ENCODE assay signal across 26 mouse cellular contexts in genomic region chr15:27646665-27647064, GRCm38 (mm10).
"Had no signal": no experiment of that assay in that cellular context is flagged by ENCODE, and none has a peak within 500 bp of the region (broad histone marks: within the 10 kb centered on the region; RNA-seq: fewer than 3 reads in every experiment).

No protein-coding gene starts in this region.

- H3K9ac ChIP-seq: heart, embryonic 13.5 days; heart, embryonic 15.5 days; hindbrain, embryonic 12.5 days; hindbrain, embryonic 14.5 days; intestine, embryonic 15.5 days; limb, embryonic 12.5 days had no signal

- H3K4me2 ChIP-seq: heart, embryonic 11.5 days; heart, embryonic 13.5 days; heart, embryonic 15.5 days; hindbrain, embryonic 12.5 days; hindbrain, embryonic 14.5 days; intestine, embryonic 15.5 days; limb, embryonic 12.5 days had no signal

- DNase-seq: gastrocnemius, adult 2 months; gastrocnemius, postnatal 10 days; gastrocnemius, postnatal 25 days; heart, adult 18-20 months; heart, postnatal 14 days; heart, postnatal 4 days; kidney, adult 18-20 months; kidney, adult 8-10 months; kidney, postnatal 10 days; kidney, postnatal 25 days; kidney, postnatal 4 days; liver had no signal

- ATAC-seq: hindbrain, embryonic 16.5 days; inflammation-experienced regulatory T-cells, adult 6 months; intestine, embryonic 15.5 days; intestine, postnatal 0 days had no signal

- H3K27ac ChIP-seq: gastrocnemius, adult 2 months; heart, embryonic 13.5 days; heart, embryonic 15.5 days; hindbrain, embryonic 10.5 days; hindbrain, embryonic 12.5 days; hindbrain, embryonic 14.5 days; intestine, embryonic 15.5 days; layer of hippocampus, adult 2 months; left cerebral cortex, adult 2 months; limb, embryonic 10.5 days; limb, embryonic 12.5 days had no signal

- H3K36me3 ChIP-seq: heart, embryonic 13.5 days; heart, embryonic 15.5 days; hindbrain, embryonic 10.5 days; hindbrain, embryonic 12.5 days; intestine, embryonic 15.5 days; limb, embryonic 10.5 days; limb, embryonic 12.5 days had no signal

- H3K4me1 ChIP-seq: heart, embryonic 13.5 days; heart, embryonic 15.5 days; hindbrain, embryonic 10.5 days; hindbrain, embryonic 12.5 days; intestine, embryonic 15.5 days; limb, embryonic 10.5 days; limb, embryonic 12.5 days had no signal

- H3K27me3 ChIP-seq: heart, embryonic 13.5 days; heart, embryonic 15.5 days; hindbrain, embryonic 12.5 days; intestine, embryonic 15.5 days; limb, embryonic 12.5 days had no signal

- H3K9me3 ChIP-seq: heart, embryonic 13.5 days; heart, embryonic 15.5 days; hindbrain, embryonic 10.5 days; hindbrain, embryonic 12.5 days; intestine, embryonic 15.5 days; limb, embryonic 10.5 days; limb, embryonic 12.5 days had no signal

- H3K4me3 ChIP-seq: gastrocnemius, adult 2 months; heart, embryonic 13.5 days; heart, embryonic 15.5 days; hindbrain, embryonic 10.5 days; hindbrain, embryonic 12.5 days; intestine, embryonic 15.5 days; layer of hippocampus, adult 2 months; left cerebral cortex, adult 2 months; limb, embryonic 10.5 days; limb, embryonic 12.5 days had no signal
